Mouse (Mus musculus): Measurements from ENCODE around the gene Mrpl20.

Gene Mrpl20

DNA sequence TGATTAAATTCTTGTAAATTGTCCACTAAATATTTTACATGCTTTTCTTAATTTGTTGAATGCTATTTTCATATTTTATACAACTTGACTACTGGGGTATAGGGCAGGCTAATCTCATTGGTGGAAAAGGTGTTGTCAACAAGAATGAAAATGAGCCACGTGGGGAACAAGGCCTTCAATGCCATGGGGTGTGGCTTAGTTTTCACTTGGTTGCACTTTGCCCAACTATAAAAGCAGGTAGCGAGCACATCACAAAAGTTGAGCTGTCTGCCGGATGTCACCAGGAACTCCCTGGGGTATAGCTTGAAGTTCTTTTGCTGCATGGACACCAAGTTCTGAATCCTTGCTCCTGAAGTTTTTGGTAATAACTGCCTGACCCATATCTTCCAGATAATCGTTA, 14.9 kb downstream of the Mrpl20 start:
- in situ Hi-C loops (cut with MboI; ENCODE audit: low pct_unique_long_range_greater_than_20kb in 1 of 2, low sequenced_read_pairs in 2 of 2, unreplicated experiment in 1 of 2) = no loop called here

DNA sequence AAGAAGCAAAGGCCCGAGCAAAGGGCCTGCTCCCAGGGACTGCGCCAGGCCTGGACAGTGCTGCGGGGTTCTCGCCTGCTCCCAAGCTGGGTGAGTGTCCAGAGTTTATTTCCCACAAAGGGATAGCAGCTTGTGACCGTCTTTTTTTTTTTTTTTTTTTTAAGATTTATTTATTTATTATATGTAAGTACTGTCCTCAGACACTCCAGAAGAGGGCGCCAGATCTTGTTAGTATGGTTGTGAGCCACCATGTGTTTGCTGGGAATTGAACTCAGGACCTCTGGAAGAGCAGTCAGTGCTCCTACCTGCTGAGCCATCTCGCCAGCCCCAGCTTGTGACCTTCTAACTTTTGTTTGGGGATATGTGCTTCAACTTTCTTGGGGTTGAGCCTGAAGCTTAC, 18.3 kb downstream of the Mrpl20 start:
- in situ Hi-C loops (cut with MboI; ENCODE audit: low pct_unique_long_range_greater_than_20kb in 1 of 2, low sequenced_read_pairs in 2 of 2, unreplicated experiment in 1 of 2) = no loop called here

DNA sequence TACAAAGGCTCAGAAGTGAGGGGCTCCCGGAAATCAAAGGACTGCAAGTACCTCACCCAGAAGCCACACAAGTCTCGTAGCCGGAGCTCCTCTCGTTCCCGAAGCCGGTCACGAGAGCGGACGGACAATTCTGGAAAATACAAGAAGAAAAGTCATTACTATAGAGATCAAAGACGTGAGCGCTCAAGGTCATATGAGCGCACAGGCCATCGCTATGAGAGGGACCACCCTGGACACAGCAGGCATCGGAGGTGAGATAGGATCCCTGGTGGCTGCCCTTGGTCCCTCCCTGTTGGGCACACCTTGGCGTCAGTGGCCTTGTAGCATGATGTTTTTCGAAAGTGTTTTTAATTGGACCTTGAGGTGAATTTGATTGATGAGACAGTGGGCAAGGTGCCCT, 20.8 kb downstream of the Mrpl20 start:
- in situ Hi-C loops (cut with MboI; ENCODE audit: low pct_unique_long_range_greater_than_20kb in 1 of 2, low sequenced_read_pairs in 2 of 2, unreplicated experiment in 1 of 2) = no loop called here

DNA sequence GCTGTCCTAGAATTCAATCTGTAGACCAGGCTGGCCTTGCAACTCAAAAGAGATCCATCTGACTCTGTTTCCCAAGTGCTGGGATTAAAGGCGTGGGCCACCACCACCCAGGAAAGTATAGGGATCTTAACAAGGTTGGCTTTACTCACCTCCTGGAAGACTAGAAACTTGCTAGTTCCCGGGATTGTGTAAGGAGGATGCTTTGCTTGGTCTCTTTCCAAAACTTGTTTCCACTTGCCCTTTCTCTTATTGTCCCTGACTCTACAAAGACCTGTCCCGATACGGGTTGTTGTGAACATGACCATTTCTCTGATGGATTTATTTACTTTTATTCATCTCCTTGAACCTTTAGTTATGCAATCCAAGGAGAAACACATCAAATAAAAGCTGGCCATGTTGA, 27.2 kb downstream of the Mrpl20 start:
- in situ Hi-C loops (cut with MboI; ENCODE audit: low pct_unique_long_range_greater_than_20kb in 1 of 2, low sequenced_read_pairs in 2 of 2, unreplicated experiment in 1 of 2) = no loop called here

DNA sequence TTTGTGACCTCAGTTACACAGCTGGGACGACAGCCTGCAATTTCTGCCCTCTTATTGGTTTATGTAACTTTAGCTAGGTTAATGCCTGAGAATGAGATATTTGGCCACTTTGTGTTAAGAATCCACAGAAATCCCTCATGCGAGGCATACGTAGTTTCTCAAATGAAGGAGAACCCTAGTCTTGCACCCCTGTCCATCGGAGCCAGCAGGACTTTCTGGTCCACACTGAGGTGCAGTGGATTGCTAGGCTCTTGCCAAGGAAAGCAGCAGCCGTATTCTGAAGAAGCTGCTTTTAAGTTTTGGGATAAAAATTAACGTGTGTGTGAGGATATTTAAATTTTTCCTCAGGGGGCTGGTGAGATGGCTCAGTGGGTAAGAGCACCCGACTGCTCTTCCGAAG, 27.9 kb downstream of the Mrpl20 start:
- in situ Hi-C loops (cut with MboI; ENCODE audit: low pct_unique_long_range_greater_than_20kb in 1 of 2, low sequenced_read_pairs in 2 of 2, unreplicated experiment in 1 of 2) = no loop called here

DNA sequence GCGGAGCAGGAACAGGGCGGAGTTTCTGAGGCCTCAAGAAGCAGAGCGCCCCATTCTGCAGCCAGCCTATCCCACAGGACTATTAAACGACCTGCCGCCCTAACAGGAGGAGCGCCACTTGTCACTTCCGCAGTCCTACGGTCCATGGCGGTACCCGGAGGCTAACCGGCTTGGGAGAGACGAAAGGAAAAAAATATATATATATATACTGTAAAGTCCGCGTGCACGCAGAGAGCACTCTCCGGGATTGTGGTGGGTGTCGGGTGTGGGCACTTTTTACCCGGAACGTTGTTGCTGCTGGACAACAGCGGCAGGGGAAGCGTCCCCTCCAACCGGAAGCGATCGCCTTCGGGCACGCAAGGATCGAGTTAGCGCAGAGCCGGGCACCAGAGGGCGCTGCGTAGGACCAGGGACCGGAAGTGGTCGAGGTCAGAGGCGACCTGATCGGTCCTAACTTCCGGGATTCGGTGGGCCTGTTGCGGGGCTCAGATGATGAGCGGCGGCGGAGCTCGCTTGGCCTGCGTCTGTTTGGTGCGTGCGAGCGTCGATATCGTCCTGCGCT, 28.6 kb downstream of the Mrpl20 start, which contains the start of gene Aurkaip1:
Gene Aurkaip1 (plus strand): TSS at position 68 of the 562 bp plus-strand sequence.
- in situ Hi-C loops (cut with MboI; ENCODE audit: low pct_unique_long_range_greater_than_20kb in 1 of 2, low sequenced_read_pairs in 2 of 2, unreplicated experiment in 1 of 2) = no loop called here

DNA sequence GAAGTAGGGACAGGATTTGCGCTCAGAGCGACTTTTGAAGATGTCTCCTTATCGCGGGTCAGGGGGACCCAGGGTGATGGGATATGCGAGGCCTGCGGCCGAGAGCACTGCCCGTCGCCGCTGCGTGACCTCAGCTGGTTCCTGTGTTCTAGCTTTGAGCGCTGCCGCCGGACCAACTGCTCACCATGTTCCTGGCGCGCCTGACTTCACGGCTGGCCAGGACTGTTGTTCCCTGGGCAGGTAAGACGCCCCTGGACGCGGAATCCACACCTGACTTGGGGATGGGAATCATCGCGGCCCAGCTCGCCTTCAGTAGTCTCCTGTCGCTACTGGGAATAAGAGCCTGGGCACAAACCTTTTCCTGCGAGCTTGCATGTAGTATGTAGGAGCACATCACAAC, 29.2 kb downstream of the Mrpl20 start:
- in situ Hi-C loops (cut with MboI; ENCODE audit: low pct_unique_long_range_greater_than_20kb in 1 of 2, low sequenced_read_pairs in 2 of 2, unreplicated experiment in 1 of 2) = no loop called here

DNA sequence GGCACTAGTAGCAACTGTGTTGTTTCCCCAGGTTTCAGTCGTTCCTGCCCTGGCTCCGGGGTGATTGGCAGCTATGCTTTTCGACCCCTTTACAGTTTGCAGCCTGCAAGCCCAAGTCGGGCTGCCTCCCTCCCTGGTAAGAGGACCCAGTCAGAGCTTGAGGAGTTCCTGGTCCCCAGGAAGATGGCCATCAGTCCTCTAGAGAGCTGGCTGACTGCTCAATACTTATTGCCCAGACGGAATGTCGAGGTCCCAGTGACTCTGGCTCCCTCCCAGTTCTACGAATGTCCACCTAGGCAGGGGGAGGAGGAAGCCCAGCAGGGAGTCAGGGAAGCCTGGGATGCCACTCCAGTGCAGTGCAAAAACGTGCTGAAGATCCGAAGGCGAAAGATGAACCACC, 29.6 kb downstream of the Mrpl20 start:
- in situ Hi-C loops (cut with MboI; ENCODE audit: low pct_unique_long_range_greater_than_20kb in 1 of 2, low sequenced_read_pairs in 2 of 2, unreplicated experiment in 1 of 2) = no loop called here

DNA sequence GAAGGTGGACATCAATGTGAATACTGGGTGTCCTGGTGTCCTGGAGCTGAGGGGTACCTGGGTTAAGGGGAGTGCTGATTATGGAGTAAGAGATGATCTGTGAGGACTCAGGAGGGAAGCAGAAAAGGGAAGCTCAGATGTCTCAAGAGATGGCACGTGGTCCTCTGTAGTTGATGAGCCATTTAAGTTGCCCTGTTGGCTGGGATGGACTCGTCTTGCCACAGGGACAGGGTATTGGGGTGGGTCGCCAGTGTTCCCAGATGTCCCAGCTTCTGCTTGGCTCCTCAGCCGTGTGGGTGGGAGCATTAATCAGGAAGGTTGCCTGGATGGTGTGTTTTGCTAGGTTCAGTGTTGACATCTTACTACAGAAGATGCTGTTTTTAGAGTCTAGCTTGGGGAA, 30.6 kb downstream of the Mrpl20 start:
- in situ Hi-C loops (cut with MboI; ENCODE audit: low pct_unique_long_range_greater_than_20kb in 1 of 2, low sequenced_read_pairs in 2 of 2, unreplicated experiment in 1 of 2) = no loop called here

DNA sequence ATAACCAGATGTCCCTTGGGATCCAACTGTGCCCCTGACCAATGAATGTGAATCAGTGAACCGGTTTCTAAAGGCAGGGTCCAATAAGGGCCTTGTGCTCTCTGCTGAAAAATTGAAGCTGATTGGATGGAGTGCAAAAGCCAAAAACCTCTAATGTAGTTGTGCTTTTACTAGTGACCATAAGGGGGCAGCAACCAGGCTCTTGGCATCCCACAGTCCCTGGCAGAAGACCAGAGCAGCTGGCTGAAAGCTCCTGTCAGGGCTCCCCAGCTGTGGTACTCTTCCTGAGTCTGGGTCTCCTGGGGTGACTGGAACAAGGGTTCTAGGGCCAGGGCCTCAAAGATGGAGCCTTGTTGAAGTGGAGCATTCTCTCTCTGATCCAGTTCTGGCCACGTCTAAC, 31.2 kb downstream of the Mrpl20 start:
- in situ Hi-C loops (cut with MboI; ENCODE audit: low pct_unique_long_range_greater_than_20kb in 1 of 2, low sequenced_read_pairs in 2 of 2, unreplicated experiment in 1 of 2) = no loop called here

DNA sequence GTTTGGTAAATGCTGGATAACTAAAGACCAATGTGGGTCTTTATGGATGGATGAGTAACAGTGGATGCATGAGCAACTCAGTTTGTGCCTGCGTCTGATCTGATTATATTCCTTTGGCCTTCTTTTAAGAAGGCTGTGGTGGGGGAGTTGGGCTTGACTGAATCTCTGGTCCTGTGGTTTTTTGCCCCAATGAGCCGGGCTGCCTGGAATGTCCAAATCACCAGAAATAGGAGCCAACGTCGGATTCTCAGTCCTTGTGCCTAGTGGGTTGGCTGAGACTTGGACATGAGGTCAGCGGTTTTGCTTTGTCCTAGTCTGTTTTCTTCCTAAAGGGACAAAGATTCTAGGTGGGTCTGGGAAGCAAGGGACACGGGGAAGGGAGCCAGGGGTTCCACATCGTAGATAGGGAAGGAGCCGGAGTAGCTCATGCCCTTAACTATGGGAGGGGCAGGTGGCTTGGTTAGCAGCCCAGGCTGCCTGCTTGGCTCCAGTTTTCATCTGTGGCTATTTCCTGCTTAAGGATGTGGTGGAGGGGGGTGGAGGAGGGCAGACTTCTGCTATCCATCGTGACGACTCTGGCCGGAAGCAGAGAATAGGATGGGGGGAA, 34.8 kb downstream of the Mrpl20 start:
- in situ Hi-C loops (cut with MboI; ENCODE audit: low pct_unique_long_range_greater_than_20kb in 1 of 2, low sequenced_read_pairs in 2 of 2, unreplicated experiment in 1 of 2) = no loop called here

DNA sequence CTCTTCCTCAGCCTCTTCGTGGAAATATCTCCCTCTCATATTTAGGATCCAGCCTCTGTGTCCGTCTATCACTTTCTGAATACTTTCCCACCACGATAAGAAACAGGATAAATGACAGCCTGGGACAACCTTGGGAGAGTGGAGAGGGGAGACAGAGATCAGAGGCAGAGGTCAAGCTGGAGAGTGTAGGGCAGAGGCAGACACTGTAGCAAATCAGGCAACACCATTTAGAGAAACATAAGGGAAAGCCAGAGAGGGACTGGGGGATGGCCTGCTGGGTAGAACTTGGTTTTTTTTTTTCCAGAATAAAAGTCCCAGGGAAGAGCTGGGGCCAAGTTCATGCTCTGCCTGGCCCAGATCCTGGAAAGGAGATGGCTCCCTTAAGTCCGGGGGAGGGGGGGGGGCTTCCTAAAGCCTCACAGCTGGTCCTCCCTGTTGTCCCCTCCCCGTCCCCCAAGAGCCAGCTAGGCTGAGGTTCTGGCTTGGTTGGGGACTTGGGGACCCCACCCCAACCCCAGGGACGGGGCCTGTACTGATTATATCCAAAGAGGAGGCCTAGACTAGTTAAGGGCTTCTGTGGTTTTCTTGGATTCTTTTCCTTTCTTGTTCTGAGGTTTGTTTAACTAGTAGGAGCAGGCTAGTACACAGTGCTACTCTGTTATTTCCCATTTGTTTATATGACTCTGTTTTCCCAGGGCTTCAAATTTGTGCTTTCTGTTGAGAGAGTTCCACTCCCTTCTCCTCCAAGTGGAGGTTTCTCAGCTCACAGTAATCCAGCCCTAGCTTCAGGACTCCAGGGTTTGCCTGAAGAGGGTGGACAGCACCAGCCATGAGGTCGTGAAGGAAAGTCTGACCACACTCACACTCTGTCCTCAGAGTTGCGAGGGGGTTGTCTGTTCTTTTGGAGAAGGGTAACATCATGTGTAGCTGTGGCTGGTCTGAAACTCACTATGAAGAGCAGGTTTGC, 35.8 kb downstream of the Mrpl20 start:
- in situ Hi-C loops (cut with MboI; ENCODE audit: low pct_unique_long_range_greater_than_20kb in 1 of 2, low sequenced_read_pairs in 2 of 2, unreplicated experiment in 1 of 2) = no loop called here

DNA sequence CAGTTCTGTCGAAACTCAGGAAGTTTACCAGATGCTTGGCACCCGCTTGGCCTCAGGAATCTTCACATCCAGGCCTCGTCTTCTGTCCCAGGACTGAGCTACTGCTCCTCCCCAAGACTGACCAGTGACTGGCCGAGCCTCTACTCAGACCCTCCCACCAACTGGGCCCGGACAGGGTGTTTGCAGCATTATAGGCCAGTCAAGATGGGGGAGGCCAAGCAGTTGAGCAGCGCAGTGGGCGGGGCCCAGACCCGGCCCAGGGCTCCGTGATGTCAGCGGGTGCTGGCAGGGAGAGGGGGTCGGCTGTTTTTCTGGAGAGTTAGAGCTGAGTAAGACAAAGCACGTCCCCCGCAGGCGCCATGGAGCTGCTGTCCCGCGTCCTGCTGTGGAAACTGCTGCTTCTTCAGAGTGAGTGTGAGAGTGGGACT, 36.8 kb downstream of the Mrpl20 start, which contains the start of gene Mxra8:
Gene Mxra8 (plus strand): TSS at position 198 of the 428 bp plus-strand sequence.
- in situ Hi-C loops (cut with MboI; ENCODE audit: low pct_unique_long_range_greater_than_20kb in 1 of 2, low sequenced_read_pairs in 2 of 2, unreplicated experiment in 1 of 2) = no loop called here

DNA sequence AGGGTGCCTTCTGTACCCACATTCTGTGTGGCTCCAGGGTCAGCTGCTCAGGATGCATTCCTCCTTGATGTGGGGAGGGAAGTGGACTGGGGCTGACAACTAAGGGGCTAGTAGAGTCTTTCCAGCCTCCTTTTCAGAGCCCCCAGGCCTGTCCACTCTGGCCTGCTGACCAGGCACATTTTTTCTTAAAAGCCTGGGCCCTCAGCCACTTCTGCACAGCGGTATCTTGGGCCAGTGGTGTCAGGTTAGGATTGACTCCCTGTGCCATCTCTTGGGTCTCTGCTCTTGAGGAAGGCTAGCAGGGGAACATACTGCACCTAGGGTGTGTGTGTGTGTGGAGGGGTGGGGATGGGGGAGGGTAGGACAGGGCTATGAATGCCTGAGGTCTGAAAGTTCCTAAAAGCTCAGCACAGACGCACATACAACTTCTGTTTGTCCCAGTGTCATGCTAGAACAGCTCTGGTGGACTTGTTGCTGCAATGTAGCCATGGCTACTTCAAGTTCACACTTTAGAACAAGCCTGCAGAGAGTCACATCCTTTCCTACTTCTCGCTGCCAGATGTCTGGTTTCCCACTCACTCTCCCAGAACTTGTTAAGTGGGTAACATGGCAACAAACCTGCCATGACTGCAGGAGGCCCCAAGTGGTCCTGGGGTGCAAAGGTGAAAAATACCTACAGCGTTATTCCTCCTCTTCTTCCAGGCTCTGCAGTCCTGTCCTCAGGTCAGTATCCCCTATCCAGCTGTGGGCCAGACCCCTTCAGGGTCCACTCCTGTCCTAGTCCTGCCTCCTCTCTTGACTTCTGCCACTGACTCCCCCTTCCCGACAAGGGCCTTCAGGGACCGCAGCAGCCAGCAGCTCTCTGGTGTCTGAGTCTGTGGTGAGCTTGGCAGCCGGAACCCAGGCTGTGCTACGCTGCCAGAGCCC, 37.7 kb downstream of the Mrpl20 start:
- in situ Hi-C loops (cut with MboI; ENCODE audit: low pct_unique_long_range_greater_than_20kb in 1 of 2, low sequenced_read_pairs in 2 of 2, unreplicated experiment in 1 of 2) = no loop called here

DNA sequence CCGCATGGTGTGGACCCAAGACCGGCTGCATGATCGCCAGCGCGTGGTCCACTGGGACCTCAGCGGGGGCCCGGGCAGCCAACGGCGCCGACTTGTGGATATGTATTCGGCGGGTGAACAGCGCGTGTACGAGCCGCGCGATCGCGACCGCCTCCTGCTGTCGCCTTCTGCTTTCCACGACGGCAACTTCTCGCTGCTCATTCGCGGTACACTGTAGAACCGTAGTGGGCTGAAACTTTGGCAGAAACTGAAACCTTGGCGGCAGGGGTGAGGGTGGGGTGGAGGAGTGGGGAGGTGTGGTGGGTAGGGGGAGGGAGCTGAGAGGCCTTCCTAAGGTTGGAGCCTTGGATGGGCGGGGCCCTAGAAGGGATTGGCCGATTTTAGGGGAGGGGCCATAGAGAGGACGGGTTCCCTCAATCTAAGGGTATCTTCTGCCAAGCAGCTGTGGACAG, 38.4 kb downstream of the Mrpl20 start:
- in situ Hi-C loops (cut with MboI; ENCODE audit: low pct_unique_long_range_greater_than_20kb in 1 of 2, low sequenced_read_pairs in 2 of 2, unreplicated experiment in 1 of 2) = no loop called here

DNA sequence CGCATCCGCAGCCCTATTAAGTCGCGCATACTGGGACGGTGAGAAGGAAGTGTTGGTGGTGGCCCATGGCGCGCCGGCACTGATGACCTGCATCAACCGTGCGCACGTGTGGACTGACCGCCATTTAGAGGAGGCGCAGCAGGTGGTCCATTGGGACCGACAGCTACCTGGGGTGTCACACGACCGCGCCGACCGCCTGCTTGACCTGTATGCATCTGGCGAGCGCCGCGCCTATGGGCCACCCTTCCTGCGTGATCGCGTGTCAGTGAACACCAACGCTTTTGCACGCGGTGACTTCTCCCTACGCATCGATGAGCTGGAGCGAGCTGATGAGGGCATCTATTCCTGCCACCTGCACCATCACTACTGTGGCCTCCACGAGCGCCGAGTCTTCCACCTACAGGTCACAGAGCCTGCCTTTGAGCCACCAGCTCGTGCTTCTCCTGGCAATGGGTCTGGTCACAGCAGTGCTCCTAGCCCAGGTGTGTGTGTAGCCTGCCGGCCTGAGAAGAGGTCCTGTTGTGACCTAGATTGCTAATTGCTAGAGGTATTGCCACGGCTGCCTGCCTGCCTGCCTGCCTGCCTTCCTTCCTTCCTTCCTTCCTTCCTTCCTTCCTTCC, 39.1 kb downstream of the Mrpl20 start:
- in situ Hi-C loops (cut with MboI; ENCODE audit: low pct_unique_long_range_greater_than_20kb in 1 of 2, low sequenced_read_pairs in 2 of 2, unreplicated experiment in 1 of 2) = no loop called here

DNA sequence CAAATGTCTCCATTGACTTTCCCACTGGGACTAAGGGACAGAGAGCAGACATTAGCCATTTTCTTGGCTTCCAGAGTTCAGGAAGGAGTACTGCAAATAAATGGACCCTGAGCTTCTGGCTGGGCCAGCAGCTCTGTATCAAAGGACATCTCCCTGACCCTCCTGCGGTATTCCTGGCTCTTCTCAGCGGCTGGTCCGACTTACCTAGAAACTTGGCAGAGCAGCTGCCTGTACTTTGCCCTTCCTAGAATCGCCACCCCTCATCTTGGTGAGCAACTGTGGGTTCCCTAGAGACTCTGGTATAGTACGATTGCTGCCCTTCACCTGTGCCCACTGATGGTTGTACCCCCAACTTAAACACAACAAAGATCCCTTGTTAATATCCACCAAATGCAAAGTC, 40.6 kb downstream of the Mrpl20 start:
- in situ Hi-C loops (cut with MboI; ENCODE audit: low pct_unique_long_range_greater_than_20kb in 1 of 2, low sequenced_read_pairs in 2 of 2, unreplicated experiment in 1 of 2) = no loop called here
